Mouse (Mus musculus) embryonic facial prominence, embryonic 15.5 days (tissue): ENCODE results near the gene Prss22. TPM values are rescaled to one million over a fixed set of nuclear protein-coding genes. Genes with fewer than 3 reads are reported as not detected.

Experiments
- ATAC-seq: fragments of 200-750 bp; cut with Nextera tagmentation; 2 replicates; pipeline ENCODE4 v1.8.0; 2017; ENCODE audit warnings: low read depth, moderate TSS enrichment; ENCODE audit not compliant: insufficient number of reproducible peaks, low FRiP score, low TSS enrichment
- H3K27ac ChIP-seq: fragments of 300-500 bp; sonication (generic); replicated peaks from 2 replicates; pipeline ENCODE4 v1.5.1; 2015; ENCODE audit warnings: mild to moderate bottlenecking, inconsistent platforms
- H3K27me3 ChIP-seq: fragments of 300-500 bp; sonication (generic); 2 replicates; pipeline ENCODE4 v1.6.1; 2015; ENCODE audit warnings: inconsistent platforms
- H3K36me3 ChIP-seq: fragments of 300-500 bp; sonication (generic); 2 replicates; pipeline ENCODE4 v1.6.1; 2015; ENCODE audit warnings: mild to moderate bottlenecking, inconsistent platforms
- H3K4me1 ChIP-seq: fragments of 300-500 bp; sonication (generic); 2 replicates; pipeline ENCODE4 v1.6.1; 2015; ENCODE audit warnings: inconsistent platforms
- H3K4me2 ChIP-seq: fragments of 300-500 bp; sonication (generic); replicated peaks from 2 replicates; pipeline ENCODE4 v1.6.1; 2015; ENCODE audit warnings: mild to moderate bottlenecking, inconsistent platforms
- H3K4me3 ChIP-seq: fragments of 300-500 bp; sonication (generic); replicated peaks from 2 replicates; pipeline ENCODE4 v1.5.1; 2015; ENCODE audit warnings: mild to moderate bottlenecking, inconsistent platforms
- H3K9ac ChIP-seq: fragments of 300-500 bp; sonication (generic); 2 replicates; pipeline ENCODE4 v1.6.1; 2015; ENCODE audit warnings: inconsistent platforms
- H3K9me3 ChIP-seq: fragments of 300-500 bp; sonication (generic); replicated peaks from 2 replicates; pipeline ENCODE4 v1.6.1; 2016; ENCODE audit warnings: inconsistent platforms
- WGBS: fragments of 180-500 bp; shearing (Covaris S2); methylation state at CpG from one replicate; pipeline ENCODE4 v1.1.7; 2015; 5-methylcytosine and 5-hydroxymethylcytosine counted together
- polyA plus RNA-seq: library from polyadenylated mRNA; unstranded; fragments of >200 nt; fragmentation: Nextera tagmentation; extraction: Ambion mirVana; gene quantifications from 2 replicates; pipeline ENCODE4 v1.2.1, GENCODE M21; 2015

Gene Prss22
- polyA plus RNA-seq = 3.2 and 3.4 TPM in 2 replicates

GRCm38 (mm10) chr17:23997901-23998300 is at the start of gene Prss22:
Prss22 (minus strand) TSS chr17:23998100.
- ATAC-seq = peak; percentile 31; the same call in 1 of the 2 replicates
- Histone ChIP-seq H3K4me3 (no peak within 1 kb of the TSS), H3K9me3 (no peaks in the 10 kb centered on the region), H3K9ac (no peak within 1 kb of the TSS), H3K27me3 (no peaks in the 10 kb centered on the region), H3K4me1 (peaks cover 15% of the 10 kb centered on the region), H3K27ac (no peak within 1 kb of the TSS), H3K36me3 (no peaks in the 10 kb centered on the region), H3K4me2 (peak within 1 kb of the TSS; percentile 17; the same call in 1 of the 2 replicates)
- WGBS = 35% methylated on average over 2 of the region's 2 CpGs

- no peak for ATAC-seq
- 50% methylated on average over 5 of the region's 5 CpGs for WGBS
- no peak overlapping the region for H3K9ac ChIP-seq
These were observed 48.1 kb upstream of the Prss22 start for GRCm38 (mm10) chr17:24046026-24046425.

GRCm38 (mm10) chr17:24045608-24046007 is 47.7 kb upstream of the Prss22 start:
- no peaks in the 10 kb centered on the region for H3K9me3 ChIP-seq
- WGBS = 76% methylated on average over 10 of the region's 10 CpGs
- H3K4me3 ChIP-seq = no peak overlapping the region
- H3K4me1 ChIP-seq = no peaks in the 10 kb centered on the region
- H3K4me2 ChIP-seq = no peak overlapping the region
- peaks cover 32% of the 10 kb centered on the region for H3K36me3 ChIP-seq
- H3K27ac ChIP-seq = no peak overlapping the region
- ATAC-seq = no peak
- H3K9ac ChIP-seq = no peak overlapping the region
- H3K27me3 ChIP-seq = no peaks in the 10 kb centered on the region

More at GRCm38 (mm10) chr17:24046026-24046425, 48.1 kb upstream of the Prss22 start:
- H3K27ac ChIP-seq = no peak overlapping the region
- peaks cover 36% of the 10 kb centered on the region for H3K36me3 ChIP-seq
- H3K4me2 ChIP-seq = no peak overlapping the region
- no peaks in the 10 kb centered on the region for H3K27me3 ChIP-seq
- no peaks in the 10 kb centered on the region for H3K9me3 ChIP-seq
- H3K4me3 ChIP-seq = no peak overlapping the region
- H3K4me1 ChIP-seq = no peaks in the 10 kb centered on the region

- Histone ChIP-seq H3K9ac (no peak overlapping the region), H3K9me3 (no peaks in the 10 kb centered on the region), H3K27ac (no peak overlapping the region), H3K36me3 (peaks cover 26% of the 10 kb centered on the region), H3K27me3 (no peaks in the 10 kb centered on the region), H3K4me1 (no peaks in the 10 kb centered on the region), H3K4me3 (no peak overlapping the region), H3K4me2 (no peak overlapping the region)
- WGBS = 47% methylated on average over 5 of the region's 5 CpGs
- ATAC-seq = no peak
These were observed 46.6 kb upstream of the Prss22 start for GRCm38 (mm10) chr17:24044482-24044881.

GRCm38 (mm10) chr17:24037844-24038243 is 39.9 kb upstream of the Prss22 start, which contains the start of gene Prss27:
Prss27 (plus strand) TSS chr17:24038144.
- no peaks in the 10 kb centered on the region for H3K36me3 ChIP-seq
- H3K4me2 ChIP-seq = no peak within 1 kb of the TSS
- no peak within 1 kb of the TSS for H3K27ac ChIP-seq
- no peak within 1 kb of the TSS for H3K9ac ChIP-seq
- H3K4me1 ChIP-seq = no peaks in the 10 kb centered on the region
- no peaks in the 10 kb centered on the region for H3K27me3 ChIP-seq
- H3K4me3 ChIP-seq = no peak within 1 kb of the TSS
- no peak for ATAC-seq
- WGBS = 61% methylated on average over 4 of the region's 4 CpGs
- H3K9me3 ChIP-seq = no peaks in the 10 kb centered on the region

GRCm38 (mm10) chr17:24037360-24037759 is 39.5 kb upstream of the Prss22 start:
- Histone ChIP-seq H3K27me3 (no peaks in the 10 kb centered on the region), H3K4me2 (no peak overlapping the region), H3K36me3 (no peaks in the 10 kb centered on the region), H3K4me3 (no peak overlapping the region), H3K27ac (no peak overlapping the region), H3K4me1 (no peaks in the 10 kb centered on the region), H3K9ac (no peak overlapping the region), H3K9me3 (no peaks in the 10 kb centered on the region)
- WGBS = 80% methylated on average over 13 of the region's 13 CpGs
- no peak for ATAC-seq

- Histone ChIP-seq H3K27ac (no peak overlapping the region), H3K4me1 (no peaks in the 10 kb centered on the region), H3K4me2 (no peak overlapping the region), H3K4me3 (no peak overlapping the region), H3K27me3 (no peaks in the 10 kb centered on the region), H3K9ac (no peak overlapping the region), H3K9me3 (no peaks in the 10 kb centered on the region), H3K36me3 (no peaks in the 10 kb centered on the region)
- 72% methylated on average over 6 of the region's 6 CpGs for WGBS
- no peak for ATAC-seq
These were observed 39.1 kb upstream of the Prss22 start for GRCm38 (mm10) chr17:24036954-24037353.

- 66% methylated on average over 7 of the region's 7 CpGs for WGBS
- H3K4me1 ChIP-seq = no peaks in the 10 kb centered on the region
These were observed 37.2 kb upstream of the Prss22 start for GRCm38 (mm10) chr17:24035087-24035486.

GRCm38 (mm10) chr17:24030551-24030950 is 32.7 kb upstream of the Prss22 start:
- no peak overlapping the region for H3K9ac ChIP-seq
- no peak overlapping the region for H3K4me2 ChIP-seq
- no peak overlapping the region for H3K27ac ChIP-seq
- H3K4me3 ChIP-seq = no peak overlapping the region
- ATAC-seq = no peak
- WGBS = 90% methylated on average over 16 of the region's 22 CpGs
- no peaks in the 10 kb centered on the region for H3K27me3 ChIP-seq
- no peaks in the 10 kb centered on the region for H3K36me3 ChIP-seq
- no peaks in the 10 kb centered on the region for H3K4me1 ChIP-seq
- H3K9me3 ChIP-seq = no peaks in the 10 kb centered on the region

More at GRCm38 (mm10) chr17:24035087-24035486, 37.2 kb upstream of the Prss22 start:
- H3K36me3 ChIP-seq = no peaks in the 10 kb centered on the region
- ATAC-seq = no peak
- H3K4me3 ChIP-seq = no peak overlapping the region
- H3K4me2 ChIP-seq = no peak overlapping the region
- no peak overlapping the region for H3K27ac ChIP-seq
- H3K27me3 ChIP-seq = no peaks in the 10 kb centered on the region
- H3K9ac ChIP-seq = no peak overlapping the region
- no peaks in the 10 kb centered on the region for H3K9me3 ChIP-seq

GRCm38 (mm10) chr17:24029477-24029876 is 31.6 kb upstream of the Prss22 start:
- 65% methylated on average over 7 of the region's 7 CpGs for WGBS
- H3K4me1 ChIP-seq = no peaks in the 10 kb centered on the region
- no peak overlapping the region for H3K27ac ChIP-seq
- H3K27me3 ChIP-seq = no peaks in the 10 kb centered on the region
- H3K4me3 ChIP-seq = no peak overlapping the region
- H3K36me3 ChIP-seq = no peaks in the 10 kb centered on the region
- H3K9ac ChIP-seq = no peak overlapping the region
- no peaks in the 10 kb centered on the region for H3K9me3 ChIP-seq
- H3K4me2 ChIP-seq = no peak overlapping the region
- ATAC-seq = no peak

GRCm38 (mm10) chr17:24021375-24022199 is 23.7 kb upstream of the Prss22 start:
- Histone ChIP-seq H3K4me2 (no peak overlapping the region), H3K4me1 (peaks cover 13% of the 10 kb centered on the region; the same call in 1 of the 2 replicates), H3K27ac (peak overlapping the region; percentile 55; the same call in 1 of the 2 replicates), H3K9ac (no peak overlapping the region), H3K4me3 (no peak overlapping the region), H3K27me3 (no peaks in the 10 kb centered on the region), H3K36me3 (no peaks in the 10 kb centered on the region), H3K9me3 (no peaks in the 10 kb centered on the region)
- ATAC-seq = 0 out of 2 replicates have a peak, but pooled peaks have one; percentile 31
- WGBS = 59% methylated on average over 5 of the region's 5 CpGs
